In the genomic region with DNA sequence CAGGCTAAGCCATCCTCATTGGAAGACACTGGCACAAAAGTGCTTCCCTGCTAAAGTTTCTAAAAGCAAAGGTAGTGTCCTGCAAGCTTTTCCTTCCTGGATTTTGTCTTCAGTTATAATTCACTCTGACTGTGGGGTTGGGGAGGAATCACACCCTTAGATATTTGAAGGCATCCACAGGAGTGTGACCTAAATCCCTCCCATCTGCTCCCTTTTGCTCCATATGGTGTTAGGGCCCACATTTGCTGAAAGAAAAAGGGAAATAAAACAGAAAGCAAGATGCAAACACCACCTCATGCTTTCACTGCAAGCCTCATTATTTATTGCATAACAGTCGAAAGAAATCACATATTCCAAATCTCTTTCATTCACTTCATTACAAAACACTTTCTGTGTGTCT, we compare ENCODE assay signal across 19 mouse cellular contexts.
DNase-seq lines count a peak whose midpoint lies in the region; ATAC-seq lines count a peak whose summit lies in the region.
"Had no signal": no experiment of that assay in that cellular context is flagged by ENCODE, and none has a peak within 500 bp of the region (broad histone marks: within the 10 kb centered on the region; RNA-seq: fewer than 3 reads in every experiment).

No protein-coding gene starts in this region.

- no peaks in the 10 kb centered on the region for H3K36me3 ChIP-seq in forebrain, embryonic 14.5 days (ENCODE audit: control insufficient read depth, insufficient read depth, low read length)
- H3K36me3 ChIP-seq in forebrain, embryonic 12.5 days (replicated peaks), result no peaks in the 10 kb centered on the region
- H3K36me3 ChIP-seq in limb, embryonic 10.5 days, result no peaks in the 10 kb centered on the region
- H3K36me3 ChIP-seq: embryonic facial prominence, embryonic 13.5 days; limb, embryonic 12.5 days had no signal

- 65% methylated on average over 1 of the region's 1 CpGs for WGBS in forebrain, embryonic 14.5 days
- 82% methylated on average over 1 of the region's 1 CpGs for WGBS in forebrain, embryonic 12.5 days
- 79% methylated on average over 1 of the region's 1 CpGs for WGBS in limb, embryonic 10.5 days

- intact Hi-C loops in left cerebral cortex, postnatal 4 days (cut with DNase I), result no loop called here

- no peaks in the 10 kb centered on the region for H3K27me3 ChIP-seq in forebrain, embryonic 14.5 days (replicated peaks; ENCODE audit: control insufficient read depth, insufficient read depth, low read length)
- no peaks in the 10 kb centered on the region for H3K27me3 ChIP-seq in forebrain, embryonic 12.5 days
- no peaks in the 10 kb centered on the region for H3K27me3 ChIP-seq in limb, embryonic 10.5 days (ENCODE audit: low read depth, poor library complexity, severe bottlenecking)
- H3K27me3 ChIP-seq: embryonic facial prominence, embryonic 13.5 days; limb, embryonic 12.5 days had no signal

- no peak overlapping the region for H3K9ac ChIP-seq in forebrain, embryonic 14.5 days (ENCODE audit: low read length)
- H3K9ac ChIP-seq in forebrain, embryonic 12.5 days, result no peak overlapping the region
- H3K9ac ChIP-seq: embryonic facial prominence, embryonic 13.5 days; hindbrain, embryonic 14.5 days; limb, embryonic 12.5 days; liver, embryonic 14.5 days had no signal

- H3K4me3 ChIP-seq in forebrain, embryonic 14.5 days (ENCODE audit: low read depth, low read length), result no peak overlapping the region
- H3K4me3 ChIP-seq in forebrain, embryonic 12.5 days (replicated peaks), result no peak overlapping the region
- no peak overlapping the region for H3K4me3 ChIP-seq in limb, embryonic 10.5 days
- H3K4me3 ChIP-seq: embryonic facial prominence, embryonic 13.5 days; limb, embryonic 12.5 days had no signal

- peak; percentile 7 for DNase-seq in forebrain, embryonic 14.5 days (ENCODE audit: low spot score)
- peak; percentile 23 to 51 for DNase-seq in left cerebral cortex, adult 18-20 months (ENCODE audit: low spot score in 2 of 2)
- DNase-seq in left cerebral cortex, postnatal 4 days, result no peak
- DNase-seq in cerebellum, adult 9-11 months, result peak; percentile 71
- DNase-seq in retina, postnatal 1 day, result peak; percentile 15
- DNase-seq in limb, embryonic 10.5 days (ENCODE audit: low spot score), result no peak
- no peak for DNase-seq in kidney, adult 18-20 months
- DNase-seq: adrenal gland, postnatal 36 days; kidney, postnatal 25 days; lung, postnatal 10 days; thymus, postnatal 36 days had no signal

- no peaks in the 10 kb centered on the region for H3K4me1 ChIP-seq in forebrain, embryonic 14.5 days (ENCODE audit: control insufficient read depth, insufficient read depth, low read length)
- no peaks in the 10 kb centered on the region for H3K4me1 ChIP-seq in forebrain, embryonic 12.5 days
- no peaks in the 10 kb centered on the region for H3K4me1 ChIP-seq in limb, embryonic 10.5 days
- H3K4me1 ChIP-seq: limb, embryonic 12.5 days had no signal

- H3K4me2 ChIP-seq in forebrain, embryonic 14.5 days (ENCODE audit: low read length), result no peak overlapping the region
- H3K4me2 ChIP-seq in forebrain, embryonic 12.5 days, result no peak overlapping the region
- H3K4me2 ChIP-seq: embryonic facial prominence, embryonic 13.5 days; hindbrain, embryonic 14.5 days; limb, embryonic 12.5 days had no signal

- H3K27ac ChIP-seq in forebrain, embryonic 14.5 days (ENCODE audit: low read depth, low read length), result no peak overlapping the region
- H3K27ac ChIP-seq in forebrain, embryonic 12.5 days, result no peak overlapping the region
- no peak overlapping the region for H3K27ac ChIP-seq in limb, embryonic 10.5 days
- H3K27ac ChIP-seq: embryonic facial prominence, embryonic 13.5 days; hindbrain, embryonic 14.5 days; limb, embryonic 12.5 days; liver, embryonic 14.5 days; stomach, postnatal 0 days had no signal

- no peaks in the 10 kb centered on the region for H3K9me3 ChIP-seq in forebrain, embryonic 14.5 days (replicated peaks; ENCODE audit: control insufficient read depth, low read length)
- no peaks in the 10 kb centered on the region for H3K9me3 ChIP-seq in forebrain, embryonic 12.5 days
- H3K9me3 ChIP-seq in limb, embryonic 10.5 days (replicated peaks), result no peaks in the 10 kb centered on the region
- H3K9me3 ChIP-seq: embryonic facial prominence, embryonic 13.5 days; limb, embryonic 12.5 days had no signal

- ATAC-seq in forebrain, embryonic 14.5 days, result no peak
- no peak for ATAC-seq in forebrain, embryonic 12.5 days (ENCODE audit: low FRiP score)
- ATAC-seq: activated CD4-positive, CD25-positive, alpha-beta regulatory T cell, adult 4 months; intestine, postnatal 0 days had no signal

Comparison
In these comparisons a context has a peak if more than half of its experiments do, and no peak if none do; other contexts are left out.
1. DNase-seq: peak in forebrain, embryonic 14.5 days (single experiment), left cerebral cortex, adult 18-20 months (2 of 2), cerebellum, adult 9-11 months (single experiment) and retina, postnatal 1 day (single experiment); none in left cerebral cortex, postnatal 4 days (single experiment), limb, embryonic 10.5 days (single experiment) and kidney, adult 18-20 months (single experiment).